Mouse (Mus musculus) frontal cortex, adult 2 months (tissue): ENCODE results near the gene Olfr473. TPM values are rescaled to one million over a fixed set of nuclear protein-coding genes. Genes with fewer than 3 reads are reported as not detected.
"Not testable (repeated sequence)": the region's sequence is repeated elsewhere in the genome, so short reads cannot be mapped to it uniquely, and the experiment has no call there.

Experiments
- DNase-seq, 2 experiments: peaks; one replicate each; pipeline ENCODE4 v3.0.0; 2022; ENCODE audit warnings: low spot score in 1 of 2; ENCODE audit errors: extremely low spot score in 1 of 2
- polyA plus RNA-seq: library from polyadenylated mRNA; depleted of rRNA; stranded (reverse); fragments of >200 nt; gene quantifications from 2 replicates; pipeline ENCODE4 v1.2.3, GENCODE M21; 2012; rRNA removed

The Olfr473 gene
- not detected in 2 replicates for polyA plus RNA-seq

GRCm38 (mm10) chr7:107930146-107930545 lies at the start of gene Olfr473:
Olfr473 (plus strand) TSS chr7:107930446.
- DNase-seq, result no peak

- DNase-seq, result no peak
Observed at GRCm38 (mm10) chr7:107897602-107898001, 32.6 kb upstream of the Olfr473 start, which contains the start of gene Olfr472. Olfr472 (plus strand) TSS chr7:107897902.

- not testable (repeated sequence) for DNase-seq
Observed at GRCm38 (mm10) chr7:107952539-107952938, 22.3 kb downstream of the Olfr473 start.

- DNase-seq, result no peak
Observed at GRCm38 (mm10) chr7:107954343-107954742, 24.1 kb downstream of the Olfr473 start, which contains the start of gene Olfr474. Olfr474 (plus strand) TSS chr7:107954643.

GRCm38 (mm10) chr7:107964503-107964902 lies 34.3 kb downstream of the Olfr473 start, which contains the start of gene Olfr476:
Olfr476 (plus strand) TSS chr7:107964803.
- DNase-seq, result no peak

Other genes starting within 250 kb of the Olfr473 start
- 0.10 and 0.17 TPM in 2 replicates for gene Cyb5r2, start 172.4 kb upstream of the Olfr473 start, polyA plus RNA-seq
- not detected in 2 replicates for gene Ovch2, start 129.2 kb upstream of the Olfr473 start, polyA plus RNA-seq
- gene Olfr467, start 118.2 kb upstream of the Olfr473 start, polyA plus RNA-seq, result not detected in 2 replicates
- not detected in 2 replicates for gene Olfr469, start 104.9 kb upstream of the Olfr473 start, polyA plus RNA-seq
- gene Olfr470, start 83.0 kb upstream of the Olfr473 start, polyA plus RNA-seq, result not detected in 2 replicates
- gene Olfr472, start 32.5 kb upstream of the Olfr473 start, polyA plus RNA-seq, result not detected in 2 replicates
- not detected in 2 replicates for gene Olfr474, start 24.2 kb downstream of the Olfr473 start, polyA plus RNA-seq
- not detected in 2 replicates for gene Olfr476, start 34.4 kb downstream of the Olfr473 start, polyA plus RNA-seq
- gene Olfr477, start 56.2 kb downstream of the Olfr473 start, polyA plus RNA-seq, result not detected in 2 replicates
- not detected in 2 replicates for gene Olfr478, start 103.5 kb downstream of the Olfr473 start, polyA plus RNA-seq
- gene Olfr479, start 120.2 kb downstream of the Olfr473 start, polyA plus RNA-seq, result not detected in 2 replicates
- not detected in 2 replicates for gene Olfr480, start 136.9 kb downstream of the Olfr473 start, polyA plus RNA-seq
- gene Olfr481, start 149.4 kb downstream of the Olfr473 start, polyA plus RNA-seq, result not detected in 2 replicates
- 0.04 TPM in 1 of 2 replicates, not detected in the other for gene Olfr482, start 167.1 kb downstream of the Olfr473 start, polyA plus RNA-seq
- not detected in 2 replicates for gene Olfr483, start 170.4 kb downstream of the Olfr473 start, polyA plus RNA-seq
- not detected in 2 replicates for gene Olfr484, start 197.0 kb downstream of the Olfr473 start, polyA plus RNA-seq
- gene Olfr485, start 229.4 kb downstream of the Olfr473 start, polyA plus RNA-seq, result not detected in 2 replicates
- gene Olfr486, start 242.3 kb downstream of the Olfr473 start, polyA plus RNA-seq, result not detected in 2 replicates